Mouse (Mus musculus): ENCODE measurements around the gene A630010A05Rik.
"Not testable (repeated sequence)": the region's sequence is repeated elsewhere in the genome, so short reads cannot be mapped to it uniquely, and the experiment has no call there.

A630010A05Rik gene

DNA sequence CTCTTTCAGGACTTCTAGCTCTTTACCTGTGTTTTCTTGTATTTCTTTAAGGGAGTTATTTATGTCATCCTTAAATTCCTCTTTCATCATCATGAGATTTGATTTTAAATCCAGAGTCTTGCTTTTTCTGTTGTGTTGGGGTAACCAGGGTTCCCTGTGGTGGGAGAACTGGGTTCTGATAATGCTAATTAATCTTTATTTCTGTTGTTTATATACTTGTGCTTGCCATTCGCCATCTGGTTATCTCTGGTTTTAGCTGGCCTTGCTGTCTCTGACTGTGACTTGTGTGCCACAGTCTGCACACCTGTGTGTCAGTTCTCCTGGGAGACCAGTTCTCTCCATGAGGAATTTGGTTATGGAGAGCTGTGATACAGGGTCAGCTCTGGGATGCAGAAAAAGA, at the start of gene A630010A05Rik:
Gene A630010A05Rik, plus strand, starts transcription at position 301 of the 400 bp plus-strand sequence.
- no peak for DNase-seq (ENCODE audit: low spot score in 2 of 2)

DNA sequence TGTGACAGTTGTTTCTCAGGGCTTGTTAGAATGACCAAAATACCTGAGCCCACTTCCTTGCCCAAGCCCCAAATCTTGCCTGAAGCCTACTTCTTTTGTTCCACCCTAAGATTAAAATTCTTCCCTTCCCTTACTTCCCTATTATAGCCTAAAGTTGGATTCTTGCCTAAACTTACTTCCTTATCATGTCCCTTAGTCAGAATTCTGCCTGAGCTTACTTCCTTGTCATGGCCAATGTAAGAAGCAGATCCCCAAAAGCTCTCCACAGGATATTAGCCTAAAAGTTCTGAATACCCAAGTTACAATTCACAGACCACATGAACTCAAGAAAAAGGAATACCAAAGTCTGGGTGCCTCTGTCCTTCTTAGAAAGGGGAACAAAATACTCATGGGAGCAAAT, 26.4 kb upstream of the A630010A05Rik start:
- no peak for DNase-seq (ENCODE audit: low spot score in 2 of 2)

DNA sequence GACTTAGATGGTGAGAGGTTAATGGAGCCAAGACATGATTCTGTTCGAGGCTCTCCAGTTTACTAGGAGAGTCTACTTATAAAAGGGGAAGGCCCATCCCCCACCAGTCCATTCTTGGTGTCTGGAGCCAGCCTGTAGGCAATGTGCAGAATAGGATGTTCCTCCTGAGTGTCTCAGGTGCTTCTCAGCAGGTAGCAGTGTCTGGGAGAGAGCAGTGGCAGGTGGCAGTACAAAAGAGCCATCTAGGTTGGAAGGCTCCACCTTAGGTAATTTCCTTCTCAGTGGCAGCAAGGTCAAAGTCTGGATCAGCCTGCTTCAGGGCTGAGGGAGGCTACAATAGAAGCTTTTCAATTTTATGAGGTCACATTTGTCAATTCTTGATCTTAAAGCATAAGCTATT, 4.9 kb upstream of the A630010A05Rik start:
- DNase-seq (ENCODE audit: low spot score in 2 of 2), result not testable (repeated sequence)

Measured in frontal cortex, postnatal 36 days (tissue).